In genomic region chr15:79734311-79734710, GRCm38 (mm10) we compare ENCODE assay signal across 13 mouse cellular contexts. TPM values are rescaled to one million over a fixed set of nuclear protein-coding genes. Genes with fewer than 3 reads are reported as not detected.
DNase-seq lines count a peak whose midpoint lies in the region; ATAC-seq and TF ChIP-seq lines count a peak whose summit lies in the region.
"Had no signal": no experiment of that assay in that cellular context is flagged by ENCODE, and none has a peak within 500 bp of the region (broad histone marks: within the 10 kb centered on the region; RNA-seq: fewer than 3 reads in every experiment).

No protein-coding gene starts in this region.

- H3K79me2 ChIP-seq in liver, adult 2 months (ENCODE audit: control insufficient read depth, insufficient read depth, low read length): no peaks in the 10 kb centered on the region; the same call in 1 of the 2 replicates

- H3K9ac ChIP-seq in liver, adult 2 months (ENCODE audit: low read depth, low read length): no peak overlapping the region
- H3K9ac ChIP-seq in heart, embryonic 13.5 days: peak overlapping the region; percentile 74
- H3K9ac ChIP-seq in midbrain, embryonic 14.5 days (replicated peaks; ENCODE audit: low read length): no peak overlapping the region
- H3K9ac ChIP-seq: forebrain, embryonic 15.5 days; neural tube, embryonic 13.5 days had no signal

- WGBS in liver, adult 2 months: 64% methylated on average over 8 of the region's 8 CpGs
- WGBS in heart, embryonic 13.5 days: 67% methylated on average over 8 of the region's 8 CpGs
- WGBS in olfactory bulb, adult 2 months: 78% methylated on average over 8 of the region's 8 CpGs
- WGBS in midbrain, embryonic 14.5 days: 85% methylated on average over 8 of the region's 8 CpGs

- DNase-seq in heart, adult 11 months: peak; percentile 93
- no peak for DNase-seq in heart, postnatal 25 days (ENCODE audit: low spot score)
- peak; percentile 79 for DNase-seq in liver, adult 2 months (ENCODE audit: extremely low read depth, low read depth, low spot score)
- no peak for DNase-seq in liver
- DNase-seq in lung, postnatal 10 days: no peak
- no peak for DNase-seq in midbrain, embryonic 14.5 days
- DNase-seq: cerebellum, adult 2 months; kidney, adult 9 months; lung, adult 18-20 months had no signal

- no peak for ATAC-seq in heart, embryonic 13.5 days (ENCODE audit: extremely low read depth, insufficient number of reproducible peaks, low FRiP score, low TSS enrichment)
- no peak for ATAC-seq in midbrain, embryonic 14.5 days (ENCODE audit: low FRiP score, low TSS enrichment)
- ATAC-seq: forebrain, embryonic 15.5 days had no signal

- peak overlapping the region; percentile 79 for H3K27ac ChIP-seq in liver, adult 2 months (replicated peaks; ENCODE audit: insufficient read depth, low read depth, low read length)
- peak overlapping the region; percentile 98 for H3K27ac ChIP-seq in heart, embryonic 13.5 days (replicated peaks)
- H3K27ac ChIP-seq in olfactory bulb, adult 2 months (ENCODE audit: insufficient read depth, low read depth, low read length): peak overlapping the region; percentile 82
- H3K27ac ChIP-seq in midbrain, embryonic 14.5 days (replicated peaks; ENCODE audit: low read depth, low read length): no peak overlapping the region
- H3K27ac ChIP-seq: forebrain, embryonic 15.5 days; neural tube, embryonic 13.5 days had no signal

- H3K36me3 ChIP-seq in liver, adult 2 months (ENCODE audit: control insufficient read depth, insufficient read depth, low read length): peaks cover 31% of the 10 kb centered on the region
- peaks cover 92% of the 10 kb centered on the region for H3K36me3 ChIP-seq in heart, embryonic 13.5 days
- peaks cover 90% of the 10 kb centered on the region for H3K36me3 ChIP-seq in midbrain, embryonic 14.5 days (ENCODE audit: control insufficient read depth, insufficient read depth, low read length)

- intact Hi-C loops in heart, postnatal 25 days (cut with DNase I): no loop called here

- no peak for TF ChIP-seq CTCF in liver, adult 2 months (IDR thresholded peaks at IDR 0.05; ENCODE audit: low read depth, low read length)
- TF ChIP-seq CTCF in olfactory bulb, adult 2 months (IDR thresholded peaks at IDR 0.05; ENCODE audit: insufficient read depth, low read depth, low read length): no peak

- H3K27me3 ChIP-seq in liver, adult 2 months (ENCODE audit: control insufficient read depth, insufficient read depth, low read length): no peaks in the 10 kb centered on the region
- H3K27me3 ChIP-seq in heart, embryonic 13.5 days (replicated peaks): no peaks in the 10 kb centered on the region
- no peaks in the 10 kb centered on the region for H3K27me3 ChIP-seq in midbrain, embryonic 14.5 days (ENCODE audit: control insufficient read depth, insufficient read depth, low read length)
- H3K27me3 ChIP-seq: forebrain, embryonic 15.5 days; neural tube, embryonic 13.5 days had no signal

- no peaks in the 10 kb centered on the region for H3K9me3 ChIP-seq in heart, embryonic 13.5 days
- no peaks in the 10 kb centered on the region for H3K9me3 ChIP-seq in midbrain, embryonic 14.5 days (ENCODE audit: control insufficient read depth, low read length)
- H3K9me3 ChIP-seq: forebrain, embryonic 15.5 days; neural tube, embryonic 13.5 days had no signal

- peaks cover 33% of the 10 kb centered on the region for H3K4me1 ChIP-seq in liver, adult 2 months (ENCODE audit: control insufficient read depth, insufficient read depth, low read length)
- H3K4me1 ChIP-seq in heart, embryonic 13.5 days: peaks cover 26% of the 10 kb centered on the region
- peaks cover 38% of the 10 kb centered on the region for H3K4me1 ChIP-seq in olfactory bulb, adult 2 months (ENCODE audit: control insufficient read depth, insufficient read depth, low read length)
- no peaks in the 10 kb centered on the region for H3K4me1 ChIP-seq in midbrain, embryonic 14.5 days (ENCODE audit: control insufficient read depth, insufficient read depth, low read length)

- no peak for TF ChIP-seq POLR2A in liver, adult 2 months (IDR thresholded peaks at IDR 0.05; ENCODE audit: extremely low read depth, insufficient read depth, low read length)
- no peak for TF ChIP-seq POLR2A in olfactory bulb, adult 2 months (IDR thresholded peaks at IDR 0.05; ENCODE audit: insufficient read depth, low read depth, low read length)

- no peak overlapping the region for H3K4me3 ChIP-seq in liver, adult 2 months (ENCODE audit: insufficient read depth, low read depth, low read length)
- no peak overlapping the region for H3K4me3 ChIP-seq in heart, embryonic 13.5 days
- H3K4me3 ChIP-seq in olfactory bulb, adult 2 months (ENCODE audit: insufficient read depth, low read depth, low read length): no peak overlapping the region
- no peak overlapping the region for H3K4me3 ChIP-seq in midbrain, embryonic 14.5 days (replicated peaks; ENCODE audit: low read depth, low read length)
- H3K4me3 ChIP-seq: forebrain, embryonic 15.5 days; neural tube, embryonic 13.5 days had no signal

- H3K4me2 ChIP-seq in heart, embryonic 13.5 days: no peak overlapping the region
- no peak overlapping the region for H3K4me2 ChIP-seq in midbrain, embryonic 14.5 days (ENCODE audit: low read length)
- H3K4me2 ChIP-seq: forebrain, embryonic 15.5 days; neural tube, embryonic 13.5 days had no signal

RNA-seq across cellular contexts. Expression of gene Sun2, which starts 8.0 kb away (rescaled TPM):
- total RNA-seq in heart, postnatal 25 days (2021): 10 to 100 TPM; 79.3 to 80.7 TPM
- total RNA-seq in liver, adult 2 months (2014; rRNA removed): 33.9 and 45.8 TPM in 2 replicates
- 29.7 and 33.4 TPM in 2 replicates for polyA plus RNA-seq in liver, adult 2 months (2012; rRNA removed)
- polyA plus RNA-seq in heart, embryonic 13.5 days (2015; fragmentation: Nextera tagmentation; extraction: Ambion mirVana): 4.3 and 5.3 TPM in 2 replicates
- 247 TPM in 1 of 2 replicates, not detected in the other for polyA plus RNA-seq in olfactory bulb, adult 2 months (2012; ENCODE audit: insufficient read depth, insufficient read length, low replicate concordance, missing spikeins)
- polyA plus RNA-seq in midbrain, embryonic 14.5 days (2014; fragmentation: Nextera tagmentation; extraction: Ambion mirVana): 7.2 and 7.8 TPM in 2 replicates

RNA-seq across cellular contexts. Expression of gene Dnal4, which starts 43.3 kb away (rescaled TPM):
- total RNA-seq in heart, postnatal 25 days (2021): 10 to 100 TPM; 20.5 to 22.9 TPM
- 4.5 and 6.2 TPM in 2 replicates for total RNA-seq in liver, adult 2 months (2014; rRNA removed)
- 14.2 and 14.9 TPM in 2 replicates for polyA plus RNA-seq in liver, adult 2 months (2012; rRNA removed)
- polyA plus RNA-seq in heart, embryonic 13.5 days (2015; fragmentation: Nextera tagmentation; extraction: Ambion mirVana): 35.6 and 37.5 TPM in 2 replicates
- polyA plus RNA-seq in olfactory bulb, adult 2 months (2012; ENCODE audit: insufficient read depth, insufficient read length, low replicate concordance, missing spikeins): not detected in 2 replicates
- 77.8 and 83.8 TPM in 2 replicates for polyA plus RNA-seq in midbrain, embryonic 14.5 days (2014; fragmentation: Nextera tagmentation; extraction: Ambion mirVana)

RNA-seq across cellular contexts. Expression of gene Gtpbp1, which starts 43.7 kb away (rescaled TPM):
- total RNA-seq in heart, postnatal 25 days (2021): 10 to 100 TPM; 27.2 to 31.8 TPM
- 8.1 and 8.5 TPM in 2 replicates for total RNA-seq in liver, adult 2 months (2014; rRNA removed)
- 12.8 and 13.2 TPM in 2 replicates for polyA plus RNA-seq in liver, adult 2 months (2012; rRNA removed)
- 27.0 and 29.5 TPM in 2 replicates for polyA plus RNA-seq in heart, embryonic 13.5 days (2015; fragmentation: Nextera tagmentation; extraction: Ambion mirVana)
- polyA plus RNA-seq in olfactory bulb, adult 2 months (2012; ENCODE audit: insufficient read depth, insufficient read length, low replicate concordance, missing spikeins): not detected in 2 replicates
- polyA plus RNA-seq in midbrain, embryonic 14.5 days (2014; fragmentation: Nextera tagmentation; extraction: Ambion mirVana): 42.5 and 49.5 TPM in 2 replicates

RNA-seq across cellular contexts. Expression of gene Josd1, which starts 46.6 kb away (rescaled TPM):
- total RNA-seq in heart, postnatal 25 days (2021): 10 to 100 TPM; 23.6 to 26.4 TPM
- total RNA-seq in liver, adult 2 months (2014; rRNA removed): 19.0 and 25.6 TPM in 2 replicates
- polyA plus RNA-seq in liver, adult 2 months (2012; rRNA removed): 21.9 and 22.6 TPM in 2 replicates
- 19.8 and 20.4 TPM in 2 replicates for polyA plus RNA-seq in heart, embryonic 13.5 days (2015; fragmentation: Nextera tagmentation; extraction: Ambion mirVana)
- polyA plus RNA-seq in olfactory bulb, adult 2 months (2012; ENCODE audit: insufficient read depth, insufficient read length, low replicate concordance, missing spikeins): not detected in 2 replicates
- polyA plus RNA-seq in midbrain, embryonic 14.5 days (2014; fragmentation: Nextera tagmentation; extraction: Ambion mirVana): 16.2 and 23.9 TPM in 2 replicates

Comparison
In these comparisons a context has a peak if more than half of its experiments do, and no peak if none do; other contexts are left out.
1. DNase-seq: peak in heart, adult 11 months (single experiment) and liver, adult 2 months (single experiment); none in heart, postnatal 25 days (single experiment), liver (single experiment), lung, postnatal 10 days (single experiment) and midbrain, embryonic 14.5 days (single experiment).
2. RNA of gene Dnal4, which starts 43.3 kb away (polyA plus RNA-seq): 77.8 to 83.8 TPM in midbrain, embryonic 14.5 days, 35.6 to 37.5 TPM in heart, embryonic 13.5 days and 14.2 to 14.9 TPM in liver, adult 2 months; not detected in olfactory bulb, adult 2 months; every median in the first group is over 10 times any median in the second.